Mouse (Mus musculus) limb, embryonic 14.5 days (tissue): Measurements from ENCODE around the gene Eef2k. TPM values are rescaled to one million over a fixed set of nuclear protein-coding genes. Genes with fewer than 3 reads are reported as not detected.

Experiments
- ATAC-seq: fragments of 200-750 bp; cut with Nextera tagmentation; 2 replicates; pipeline ENCODE4 v1.8.0; 2017; ENCODE audit warnings: low read depth, moderate number of reproducible peaks, moderate TSS enrichment; ENCODE audit not compliant: low FRiP score
- DNase-seq: peaks from one replicate; pipeline ENCODE4 v3.0.0-alpha.2; 2015; ENCODE audit warnings: low spot score
- H3K27ac ChIP-seq: fragments of 300-500 bp; sonication (generic); replicated peaks from 2 replicates; pipeline ENCODE4 v1.5.1; 2014; ENCODE audit warnings: low read depth, mild to moderate bottlenecking, low read length, moderate library complexity, mixed read lengths
- H3K27me3 ChIP-seq: fragments of 300-500 bp; sonication (generic); 2 replicates; pipeline ENCODE4 v1.6.1; 2014; ENCODE audit warnings: low read length, mixed read lengths; ENCODE audit not compliant: control insufficient read depth, insufficient read depth
- H3K36me3 ChIP-seq: fragments of 300-500 bp; sonication (generic); 2 replicates; pipeline ENCODE4 v1.6.1; 2014; ENCODE audit warnings: mild to moderate bottlenecking, low read length, moderate library complexity, mixed read lengths; ENCODE audit not compliant: control insufficient read depth, insufficient read depth
- H3K4me1 ChIP-seq: fragments of 300-500 bp; sonication (generic); 2 replicates; pipeline ENCODE4 v1.6.1; 2014; ENCODE audit warnings: antibody characterized with exemption, low read length, mixed read lengths; ENCODE audit not compliant: control insufficient read depth, insufficient read depth
- H3K4me2 ChIP-seq: fragments of 300-500 bp; sonication (generic); replicated peaks from 2 replicates; pipeline ENCODE4 v1.6.1; 2014; ENCODE audit warnings: low read depth, mild to moderate bottlenecking, low read length, moderate library complexity; ENCODE audit not compliant: severe bottlenecking
- H3K4me3 ChIP-seq: fragments of 300-500 bp; sonication (generic); replicated peaks from 2 replicates; pipeline ENCODE4 v1.5.1; 2014; ENCODE audit warnings: low read length
- H3K9ac ChIP-seq: fragments of 300-500 bp; sonication (generic); 2 replicates; pipeline ENCODE4 v1.6.1; 2014; ENCODE audit warnings: mild to moderate bottlenecking, low read depth, low read length, moderate library complexity; ENCODE audit not compliant: severe bottlenecking
- H3K9me3 ChIP-seq: fragments of 300-500 bp; sonication (generic); 2 replicates; pipeline ENCODE4 v1.6.1; 2016; ENCODE audit warnings: low read length; ENCODE audit not compliant: control insufficient read depth
- POLR2A ChIP-seq: fragments of 200-500 bp; IDR thresholded peaks from 2 replicates; pipeline ENCODE4 v1.8.0; 2012; ENCODE audit warnings: inconsistent platforms, mild to moderate bottlenecking, moderate library complexity, borderline replicate concordance; ENCODE audit not compliant: insufficient read depth, insufficient read length; ENCODE audit errors: extremely low read depth
- WGBS: fragments of 180-500 bp; shearing (Covaris S2); extraction: QIAGEN DNeasy Blood & Tissue Kit; methylation state at CpG from one replicate; pipeline ENCODE4 v1.1.7; 2014; 5-methylcytosine and 5-hydroxymethylcytosine counted together
- polyA plus RNA-seq, 2 experiments: library from polyadenylated mRNA; depleted of rRNA in 1 of 2; stranded (reverse) in 1 of 2; unstranded in 1 of 2; fragments of >200 nt; fragmentation: Nextera tagmentation in 1 of 2; extraction: Ambion mirVana in 1 of 2; gene quantifications; 2 replicates each; pipeline versions ENCODE4 v1.2.1 to v1.2.3; 2012 to 2014

The Eef2k gene
- polyA plus RNA-seq, 2 experiments = 23.9 to 39.9 TPM

GRCm38 (mm10) chr7:120860799-120861487, 18.3 kb downstream of the Eef2k start:
- WGBS = 35% methylated on average over 10 of the region's 10 CpGs
- peaks cover 34% of the 10 kb centered on the region for H3K4me1 ChIP-seq
- no peak for ATAC-seq

GRCm38 (mm10) chr7:120861488-120862047, 18.9 kb downstream of the Eef2k start:
- H3K27ac ChIP-seq = no peak overlapping the region
- peaks cover 34% of the 10 kb centered on the region for H3K4me1 ChIP-seq
- ATAC-seq (no peak), DNase-seq (no peak)
- 40% methylated on average over 2 of the region's 2 CpGs for WGBS
- TF ChIP-seq POLR2A = no peak
- H3K4me2 ChIP-seq = no peak overlapping the region
- H3K36me3 ChIP-seq = peaks cover 11% of the 10 kb centered on the region
- H3K9ac ChIP-seq = no peak overlapping the region
- H3K27me3 ChIP-seq = no peaks in the 10 kb centered on the region
- no peak overlapping the region for H3K4me3 ChIP-seq
- no peaks in the 10 kb centered on the region for H3K9me3 ChIP-seq

More at GRCm38 (mm10) chr7:120860799-120861487, 18.3 kb downstream of the Eef2k start:
- no peak for TF ChIP-seq POLR2A
- Histone ChIP-seq H3K27me3 (no peaks in the 10 kb centered on the region), H3K27ac (no peak overlapping the region), H3K9me3 (no peaks in the 10 kb centered on the region), H3K4me3 (no peak overlapping the region), H3K36me3 (peaks cover 11% of the 10 kb centered on the region), H3K9ac (no peak overlapping the region), H3K4me2 (no peak overlapping the region)
- DNase-seq = no peak

GRCm38 (mm10) chr7:120862196-120862595, 19.6 kb downstream of the Eef2k start:
- Histone ChIP-seq H3K9me3 (no peaks in the 10 kb centered on the region), H3K4me2 (no peak overlapping the region), H3K4me1 (peaks cover 39% of the 10 kb centered on the region), H3K36me3 (peaks cover 11% of the 10 kb centered on the region), H3K9ac (no peak overlapping the region), H3K27ac (peak overlapping the region; percentile 61; the same call in 1 of the 2 replicates), H3K27me3 (no peaks in the 10 kb centered on the region), H3K4me3 (no peak overlapping the region)
- no peak for ATAC-seq
- no peak for TF ChIP-seq POLR2A
- no peak for DNase-seq
- 21% methylated on average over 3 of the region's 3 CpGs for WGBS

GRCm38 (mm10) chr7:120862626-120863025, 20.0 kb downstream of the Eef2k start:
- peaks cover 43% of the 10 kb centered on the region for H3K4me1 ChIP-seq
- peaks cover 11% of the 10 kb centered on the region for H3K36me3 ChIP-seq
- H3K27ac ChIP-seq = peak overlapping the region; percentile 61
- H3K4me3 ChIP-seq = no peak overlapping the region
- H3K27me3 ChIP-seq = no peaks in the 10 kb centered on the region
- no peak for TF ChIP-seq POLR2A
- no peak for DNase-seq
- 21% methylated on average over 7 of the region's 7 CpGs for whole genome bisulfite sequencing
- H3K9ac ChIP-seq = no peak overlapping the region
- H3K9me3 ChIP-seq = no peaks in the 10 kb centered on the region
- ATAC-seq = no peak
- no peak overlapping the region for H3K4me2 ChIP-seq

GRCm38 (mm10) chr7:120863476-120863875, 20.8 kb downstream of the Eef2k start:
- no peak overlapping the region for H3K4me3 ChIP-seq
- H3K27me3 ChIP-seq = no peaks in the 10 kb centered on the region
- DNase-seq (no peak), ATAC-seq (no peak)
- H3K4me1 ChIP-seq = peaks cover 43% of the 10 kb centered on the region
- H3K9me3 ChIP-seq = no peaks in the 10 kb centered on the region
- no peak overlapping the region for H3K9ac ChIP-seq
- no peak for TF ChIP-seq POLR2A
- WGBS = 30% methylated on average over 5 of the region's 5 CpGs
- H3K36me3 ChIP-seq = peaks cover 6% of the 10 kb centered on the region
- H3K27ac ChIP-seq = no peak overlapping the region
- H3K4me2 ChIP-seq = no peak overlapping the region
